ENCODE assay signal across 8 mouse cellular contexts in genomic region chr15:3957982-3958381, GRCm38 (mm10). TPM values are rescaled to one million over a fixed set of nuclear protein-coding genes. Genes with fewer than 3 reads are reported as not detected.
DNase-seq lines count a peak whose midpoint lies in the region; ATAC-seq and TF ChIP-seq lines count a peak whose summit lies in the region.

No protein-coding gene starts in this region.

- H3K4me3 ChIP-seq in forebrain, embryonic 15.5 days = no peak overlapping the region
- H3K4me3 ChIP-seq in forebrain, embryonic 16.5 days (replicated peaks; ENCODE audit: low read length) = no peak overlapping the region
- H3K4me3 ChIP-seq in liver, embryonic 14.5 days (ENCODE audit: insufficient read depth in 1 of 2, low read depth in 2 of 2, low read length in 2 of 2) = no peak overlapping the region

- H3K9me3 ChIP-seq in forebrain, embryonic 15.5 days = no peaks in the 10 kb centered on the region
- H3K9me3 ChIP-seq in forebrain, embryonic 16.5 days (ENCODE audit: control insufficient read depth, low read length) = no peaks in the 10 kb centered on the region
- no peaks in the 10 kb centered on the region for H3K9me3 ChIP-seq in liver, embryonic 14.5 days (ENCODE audit: control insufficient read depth, low read length)

- DNase-seq in testis, postnatal 10 days (ENCODE audit: low spot score) = peak; percentile 59
- no peak for DNase-seq in testis, postnatal 14 days (ENCODE audit: low spot score)
- DNase-seq in cerebellum, postnatal 14 days = peak; percentile 61 to 64
- no peak for DNase-seq in liver, embryonic 14.5 days (ENCODE audit: low read depth in 3 of 3, low spot score in 3 of 3)
- peak; percentile 67 to 76 for DNase-seq in right cerebral cortex, adult 2 months (ENCODE audit: low spot score in 2 of 2)

- H3K4me1 ChIP-seq in forebrain, embryonic 15.5 days = no peaks in the 10 kb centered on the region
- H3K4me1 ChIP-seq in forebrain, embryonic 16.5 days (replicated peaks; ENCODE audit: control insufficient read depth, insufficient read depth, low read length) = no peaks in the 10 kb centered on the region
- H3K4me1 ChIP-seq in liver, embryonic 14.5 days (replicated peaks; ENCODE audit: control insufficient read depth in 2 of 2, insufficient read depth in 2 of 2, low read length in 1 of 2) = no peaks in the 10 kb centered on the region

- H3K27ac ChIP-seq in forebrain, embryonic 15.5 days (replicated peaks) = no peak overlapping the region
- H3K27ac ChIP-seq in forebrain, embryonic 16.5 days (ENCODE audit: low read length) = no peak overlapping the region
- no peak overlapping the region for H3K27ac ChIP-seq in liver, embryonic 14.5 days

- no peaks in the 10 kb centered on the region for H3K27me3 ChIP-seq in forebrain, embryonic 15.5 days
- H3K27me3 ChIP-seq in forebrain, embryonic 16.5 days (replicated peaks; ENCODE audit: control insufficient read depth, insufficient read depth, low read length) = no peaks in the 10 kb centered on the region
- H3K27me3 ChIP-seq in liver, embryonic 14.5 days (ENCODE audit: control insufficient read depth, insufficient read depth, low read length) = no peaks in the 10 kb centered on the region

- 0 out of 2 replicates have a peak, but pooled peaks have one; percentile 46 for ATAC-seq in forebrain, embryonic 15.5 days (replicated peaks)
- no peak; the same call in 1 of the 2 replicates for ATAC-seq in forebrain, embryonic 16.5 days
- ATAC-seq in inflammation-experienced regulatory T-cells, adult 6 months = peak; percentile 86
- no peak for ATAC-seq in liver, embryonic 14.5 days (ENCODE audit: insufficient read depth)

- no peak overlapping the region for H3K4me2 ChIP-seq in forebrain, embryonic 15.5 days (replicated peaks)
- no peak overlapping the region for H3K4me2 ChIP-seq in forebrain, embryonic 16.5 days (ENCODE audit: low read length)
- no peak overlapping the region for H3K4me2 ChIP-seq in liver, embryonic 14.5 days (ENCODE audit: low read depth)

- TF ChIP-seq CTCF in liver, embryonic 14.5 days (IDR thresholded peaks at IDR 0.05; ENCODE audit: low read depth) = peak; percentile 40

- no peak for TF ChIP-seq EP300 in liver, embryonic 14.5 days (IDR thresholded peaks at IDR 0.05; ENCODE audit: low read depth)

- H3K36me3 ChIP-seq in forebrain, embryonic 15.5 days = no peaks in the 10 kb centered on the region
- H3K36me3 ChIP-seq in forebrain, embryonic 16.5 days (ENCODE audit: control insufficient read depth, insufficient read depth) = no peaks in the 10 kb centered on the region
- H3K36me3 ChIP-seq in liver, embryonic 14.5 days (replicated peaks; ENCODE audit: control insufficient read depth, insufficient read depth, low read depth) = no peaks in the 10 kb centered on the region

- 30% methylated on average over 4 of the region's 4 CpGs for WGBS in forebrain, embryonic 15.5 days
- 18% methylated on average over 4 of the region's 4 CpGs for WGBS in forebrain, embryonic 16.5 days
- WGBS in liver, embryonic 14.5 days (ENCODE audit: insufficient replicate concordance) = 22% methylated on average over 4 of the region's 4 CpGs

- H3K9ac ChIP-seq in forebrain, embryonic 15.5 days (replicated peaks) = no peak overlapping the region
- no peak overlapping the region for H3K9ac ChIP-seq in forebrain, embryonic 16.5 days (replicated peaks; ENCODE audit: low read depth, low read length)
- H3K9ac ChIP-seq in liver, embryonic 14.5 days (replicated peaks) = no peak overlapping the region

RNA-seq across cellular contexts. Expression of gene Fbxo4, which starts 21.4 kb away (rescaled TPM):
- polyA plus RNA-seq in forebrain, embryonic 15.5 days (2015; fragmentation: Nextera tagmentation; extraction: Ambion mirVana) = 7.5 and 7.8 TPM in 2 replicates
- polyA plus RNA-seq in forebrain, embryonic 16.5 days (2015; fragmentation: Nextera tagmentation; extraction: Ambion mirVana) = 6.2 and 9.1 TPM in 2 replicates
- 1 to 10 TPM; 5.0 to 8.1 (median 5.5) TPM for polyA plus RNA-seq in inflammation-experienced regulatory T-cells, adult 6 months (2017; shearing (Covaris generic))
- polyA plus RNA-seq in liver, embryonic 14.5 days (2012; rRNA removed) = 1.5 and 2.0 TPM in 2 replicates
- polyA plus RNA-seq in liver, embryonic 14.5 days (2014; fragmentation: Nextera tagmentation; extraction: Ambion mirVana) = 2.5 and 2.8 TPM in 2 replicates

RNA-seq across cellular contexts. Expression of gene AW549877, which starts 37.6 kb away (rescaled TPM):
- 33.9 and 35.8 TPM in 2 replicates for polyA plus RNA-seq in forebrain, embryonic 15.5 days (2015; fragmentation: Nextera tagmentation; extraction: Ambion mirVana)
- polyA plus RNA-seq in forebrain, embryonic 16.5 days (2015; fragmentation: Nextera tagmentation; extraction: Ambion mirVana) = 34.6 and 41.7 TPM in 2 replicates
- polyA plus RNA-seq in inflammation-experienced regulatory T-cells, adult 6 months (2017; shearing (Covaris generic)) = 10 to 100 TPM; 26.7 to 33.1 (median 29.1) TPM
- polyA plus RNA-seq in liver, embryonic 14.5 days (2012; rRNA removed) = 7.0 and 7.2 TPM in 2 replicates
- polyA plus RNA-seq in liver, embryonic 14.5 days (2014; fragmentation: Nextera tagmentation; extraction: Ambion mirVana) = 6.6 and 7.4 TPM in 2 replicates

Comparison
In these comparisons a context has a peak if more than half of its experiments do, and no peak if none do; other contexts are left out.
1. ATAC-seq: peak in forebrain, embryonic 15.5 days (single experiment) and inflammation-experienced regulatory T-cells, adult 6 months (single experiment); none in forebrain, embryonic 16.5 days (single experiment) and liver, embryonic 14.5 days (single experiment).
2. DNase-seq: peak in testis, postnatal 10 days (single experiment), cerebellum, postnatal 14 days (2 of 2) and right cerebral cortex, adult 2 months (2 of 2); none in testis, postnatal 14 days (single experiment) and liver, embryonic 14.5 days (0 of 3).